Comparison of ENCODE assay signal across 11 mouse cellular contexts in genomic region chr14:31892186-31892510, GRCm38 (mm10).
DNase-seq lines count a peak whose midpoint lies in the region; ATAC-seq and TF ChIP-seq lines count a peak whose summit lies in the region.
"Had no signal": no experiment of that assay in that cellular context is flagged by ENCODE, and none has a peak within 500 bp of the region (broad histone marks: within the 10 kb centered on the region; RNA-seq: fewer than 3 reads in every experiment).

No protein-coding gene starts in this region.

- 25% methylated on average over 6 of the region's 6 CpGs for WGBS in kidney, postnatal 0 days

- H3K27me3 ChIP-seq in kidney, postnatal 0 days (ENCODE audit: insufficient read depth, low read length): no peaks in the 10 kb centered on the region
- H3K27me3 ChIP-seq: limb, embryonic 13.5 days had no signal

- no peaks in the 10 kb centered on the region for H3K9me3 ChIP-seq in kidney, postnatal 0 days (replicated peaks; ENCODE audit: low read length)
- H3K9me3 ChIP-seq: limb, embryonic 13.5 days had no signal

- DNase-seq in kidney, postnatal 0 days (ENCODE audit: low spot score): peak; percentile 52
- no peak for DNase-seq in kidney, postnatal 14 days
- DNase-seq in embryo, embryonic 10 days (ENCODE audit: low spot score): peak; percentile 93
- peak; percentile 86 for DNase-seq in embryo, embryonic 9.5 days (ENCODE audit: extremely low spot score)
- DNase-seq in lung, postnatal 36 days: peak; percentile 42
- DNase-seq in layer of hippocampus, adult 11-12 months (ENCODE audit: low spot score): no peak
- DNase-seq in cerebellum, postnatal 25 days: no peak
- DNase-seq: cerebellum, postnatal 36 days; gastrocnemius, postnatal 10 days had no signal

- H3K4me1 ChIP-seq in kidney, postnatal 0 days (replicated peaks; ENCODE audit: insufficient read depth, low read length): peaks cover 15% of the 10 kb centered on the region

- H3K27ac ChIP-seq in kidney, postnatal 0 days: peak overlapping the region; percentile 19; the same call in 1 of the 2 replicates
- H3K27ac ChIP-seq: limb, embryonic 13.5 days had no signal

- peak; percentile 49; the same call in 1 of the 2 replicates for ATAC-seq in kidney, postnatal 0 days (replicated peaks; ENCODE audit: low FRiP score, low read depth)
- no peak for ATAC-seq in inflammation-experienced regulatory T-cells, adult 6 months

- H3K4me3 ChIP-seq in kidney, postnatal 0 days (replicated peaks; ENCODE audit: low read depth, low read length): no peak overlapping the region

- no peaks in the 10 kb centered on the region for H3K36me3 ChIP-seq in kidney, postnatal 0 days (ENCODE audit: insufficient read depth, low read length)
- H3K36me3 ChIP-seq: limb, embryonic 13.5 days had no signal

- H3K9ac ChIP-seq in kidney, postnatal 0 days (ENCODE audit: low read depth, low read length): no peak overlapping the region

- TF ChIP-seq CTCF in kidney, postnatal 0 days (IDR thresholded peaks at IDR 0.05; ENCODE audit: low read depth): no peak

- no peak overlapping the region for H3K4me2 ChIP-seq in kidney, postnatal 0 days (ENCODE audit: low read length)

Comparison
In these comparisons a context has a peak if more than half of its experiments do, and no peak if none do; other contexts are left out.
1. DNase-seq: peak in kidney, postnatal 0 days (single experiment), embryo, embryonic 10 days (single experiment), embryo, embryonic 9.5 days (single experiment) and lung, postnatal 36 days (single experiment); none in kidney, postnatal 14 days (single experiment), layer of hippocampus, adult 11-12 months (single experiment) and cerebellum, postnatal 25 days (0 of 2).